Mouse (Mus musculus) small intestine, adult 2 months (tissue): ENCODE measurements around the gene Cyp4x1.

Source experiments
- CTCF ChIP-seq: fragments of 200-500 bp; IDR thresholded peaks from 2 replicates; pipeline ENCODE4 v1.5.1; 2012; ENCODE audit warnings: low read depth, mild to moderate bottlenecking, control low read depth, inconsistent platforms, low read length, moderate library complexity, mixed read lengths; ENCODE audit not compliant: insufficient replicate concordance, insufficient read length; ENCODE audit errors: extremely low read depth
- POLR2A ChIP-seq: fragments of 200-500 bp; IDR thresholded peaks from 2 replicates; pipeline ENCODE4 v1.6.1; 2012; ENCODE audit warnings: low read depth, mild to moderate bottlenecking, control low read depth, inconsistent platforms, low read length, moderate library complexity

GRCm38 (mm10) chr4:115133621-115134295 is at the start of gene Cyp4x1:
- TF ChIP-seq CTCF (no peak), POLR2A (no peak)
